Comparison of ENCODE assay signal across 20 mouse cellular contexts in the genomic region with DNA sequence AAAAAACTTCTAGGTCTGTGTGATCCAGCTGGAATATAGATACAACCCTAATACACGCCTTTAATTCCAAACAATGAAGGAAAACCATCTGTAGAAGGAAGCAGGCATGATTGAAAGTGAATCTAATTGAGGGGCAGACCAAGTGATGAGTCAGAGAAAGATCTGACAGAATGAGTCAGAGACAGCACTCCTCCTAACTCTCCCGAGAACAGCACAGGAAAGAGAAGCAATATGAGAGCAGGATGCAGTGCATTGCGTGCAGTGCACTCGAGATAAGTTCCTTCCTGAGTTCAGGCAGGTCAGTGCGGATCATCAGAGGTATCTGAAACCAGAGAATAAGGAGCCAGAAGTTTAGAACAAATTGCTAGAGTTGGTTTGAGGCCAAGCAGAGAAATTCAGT.
"Had no signal": no experiment of that assay in that cellular context is flagged by ENCODE, and none has a peak within 500 bp of the region (broad histone marks: within the 10 kb centered on the region; RNA-seq: fewer than 3 reads in every experiment).

No protein-coding gene starts in this region.

- DNase-seq: kidney, adult 9 months; kidney, postnatal 14 days; kidney, postnatal 4 days; liver; lung, adult 18-20 months; lung, postnatal 10 days; lung, postnatal 36 days; retina, postnatal 1 day; thymus, adult 18-20 months; thymus, postnatal 14 days; thymus, postnatal 4 days had no signal

- H3K4me1 ChIP-seq: limb, embryonic 10.5 days; limb, embryonic 13.5 days; lung, embryonic 15.5 days; midbrain, embryonic 12.5 days; midbrain, embryonic 15.5 days; neural tube, embryonic 13.5 days had no signal

- H3K4me3 ChIP-seq: limb, embryonic 10.5 days; limb, embryonic 13.5 days; liver, embryonic 12.5 days; liver, embryonic 15.5 days; lung, embryonic 15.5 days; megakaryocyte, embryonic 14.5 days; midbrain, embryonic 12.5 days; midbrain, embryonic 15.5 days; neural tube, embryonic 13.5 days had no signal

- H3K27ac ChIP-seq: limb, embryonic 10.5 days; limb, embryonic 13.5 days; liver, embryonic 12.5 days; liver, embryonic 15.5 days; lung, embryonic 15.5 days; midbrain, embryonic 12.5 days; midbrain, embryonic 15.5 days; neural tube, embryonic 13.5 days had no signal

- H3K9me3 ChIP-seq: limb, embryonic 10.5 days; liver, embryonic 12.5 days; liver, embryonic 15.5 days; lung, embryonic 15.5 days; midbrain, embryonic 12.5 days; midbrain, embryonic 15.5 days had no signal

- H3K9ac ChIP-seq: limb, embryonic 13.5 days; liver, embryonic 12.5 days; liver, embryonic 15.5 days; lung, embryonic 15.5 days; midbrain, embryonic 12.5 days; midbrain, embryonic 15.5 days; neural tube, embryonic 13.5 days had no signal

- H3K27me3 ChIP-seq: limb, embryonic 13.5 days; liver, embryonic 12.5 days; liver, embryonic 15.5 days; lung, embryonic 15.5 days; megakaryocyte, embryonic 14.5 days; midbrain, embryonic 12.5 days; midbrain, embryonic 15.5 days; neural tube, embryonic 13.5 days had no signal
